Mouse (Mus musculus) MEL (cell line): ENCODE data around the gene LTO1.

ENCODE experiments used
- CHD1 ChIP-seq: IDR thresholded peaks from 2 replicates; pipeline ENCODE4 v1.6.1; 2012; ENCODE audit warnings: low read depth, mild to moderate bottlenecking, inconsistent platforms, low read length, improper control_type of control experiment
- CTCF ChIP-seq, 3 experiments: IDR thresholded peaks in 2 of 3; conservative IDR thresholded peaks in 1 of 3; 2 replicates each; pipeline ENCODE4 v1.5.1; 2011 to 2012; ENCODE audit warnings: low read length in 3 of 3, low read depth in 2 of 3, mild to moderate bottlenecking in 2 of 3, improper control_type of control experiment in 1 of 3, inconsistent platforms in 1 of 3, mixed read lengths in 1 of 3, moderate library complexity in 1 of 3; ENCODE audit not compliant: control insufficient read depth in 1 of 3, insufficient read depth in 1 of 3, poor library complexity in 1 of 3, severe bottlenecking in 1 of 3
- E2F4 ChIP-seq: IDR thresholded peaks from 2 replicates; pipeline ENCODE4 v1.6.1; 2011; ENCODE audit warnings: low read depth, low read length, improper control_type of control experiment, borderline replicate concordance
- EP300 ChIP-seq, 2 experiments: IDR thresholded peaks; 2 replicates each; pipeline ENCODE4 v1.6.1; 2011; ENCODE audit warnings: improper control_type of control experiment in 2 of 2, low read length in 2 of 2, low read depth in 1 of 2, mild to moderate bottlenecking in 1 of 2
- GABPA ChIP-seq: IDR thresholded peaks from 2 replicates; pipeline ENCODE4 v1.6.1; 2012; ENCODE audit warnings: low read depth, mild to moderate bottlenecking, inconsistent platforms, low read length, improper control_type of control experiment, moderate library complexity
- HCFC1 ChIP-seq: IDR thresholded peaks from 2 replicates; pipeline ENCODE4 v1.6.1; 2012; ENCODE audit warnings: low read depth, mild to moderate bottlenecking, inconsistent platforms, low read length, improper control_type of control experiment, moderate library complexity
- MAFK ChIP-seq: IDR thresholded peaks from 2 replicates; pipeline ENCODE4 v1.6.1; 2011; ENCODE audit warnings: low read depth, mild to moderate bottlenecking, low read length, improper control_type of control experiment, borderline replicate concordance
- MAZ ChIP-seq: IDR thresholded peaks from 2 replicates; pipeline ENCODE4 v1.6.1; 2012; ENCODE audit warnings: low read depth, mild to moderate bottlenecking, inconsistent platforms, low read length, improper control_type of control experiment
- POLR2A ChIP-seq, 2 experiments: IDR thresholded peaks; 2 replicates each; pipeline ENCODE4 v1.6.1; 2011 to 2012; ENCODE audit warnings: low read length in 2 of 2, mild to moderate bottlenecking in 2 of 2, control low read depth in 1 of 2, improper control_type of control experiment in 1 of 2, low read depth in 1 of 2, moderate library complexity in 1 of 2; ENCODE audit not compliant: control insufficient read depth in 1 of 2, insufficient read depth in 1 of 2, poor library complexity in 1 of 2
- POLR2AphosphoS2 ChIP-seq: IDR thresholded peaks from 2 replicates; pipeline ENCODE4 v1.6.1; 2011; ENCODE audit warnings: low read length, improper control_type of control experiment
- TCF12 ChIP-seq: IDR thresholded peaks from 2 replicates; pipeline ENCODE4 v1.6.1; 2014; ENCODE audit warnings: low read depth, mild to moderate bottlenecking, inconsistent platforms, low read length, improper control_type of control experiment, moderate library complexity
- ZNF384 ChIP-seq: IDR thresholded peaks from 2 replicates; pipeline ENCODE4 v1.6.1; 2012; ENCODE audit warnings: low read depth, mild to moderate bottlenecking, inconsistent platforms, low read length, improper control_type of control experiment

GRCm38 (mm10) chr7:144929506-144929905 lies 14.6 kb downstream of the LTO1 start:
- TF ChIP-seq POLR2A (IDR thresholded peaks at IDR 0.05; ENCODE audit: control insufficient read depth in 1 of 2, insufficient read depth in 1 of 2, low read depth in 1 of 2, low read length in 2 of 2, poor library complexity in 1 of 2), result no peak
- TF ChIP-seq MAFK, result no peak
- no peak for TF ChIP-seq ZNF384
- TF ChIP-seq CTCF (IDR thresholded peaks at IDR 0.05 in 2 of 3, conservative IDR thresholded peaks at IDR 0.05 in 1 of 3; ENCODE audit: control insufficient read depth in 1 of 3, insufficient read depth in 1 of 3, low read depth in 2 of 3, low read length in 3 of 3, poor library complexity in 1 of 3, severe bottlenecking in 1 of 3), result no peak
- TF ChIP-seq E2F4, result no peak
- TF ChIP-seq HCFC1, result no peak
- no peak for TF ChIP-seq POLR2AphosphoS2
- TF ChIP-seq CHD1, result no peak
- no peak for TF ChIP-seq GABPA
- TF ChIP-seq TCF12, result no peak
- no peak for TF ChIP-seq EP300 (IDR thresholded peaks at IDR 0.05; ENCODE audit: low read depth in 1 of 2, low read length in 2 of 2)
- TF ChIP-seq MAZ, result no peak
